Mouse (Mus musculus) CH12.LX (cell line): Measurements from ENCODE around the gene Nrxn3.

Experiments
- CTCF ChIP-seq, 2 experiments: IDR thresholded peaks in 1 of 2; conservative IDR thresholded peaks in 1 of 2; 2 replicates each; pipeline ENCODE4 v1.5.1; 2011 to 2012; ENCODE audit warnings: low read depth in 2 of 2, low read length in 2 of 2, improper control_type of control experiment in 1 of 2, inconsistent platforms in 1 of 2, mild to moderate bottlenecking in 1 of 2, moderate library complexity in 1 of 2
- ELF1 ChIP-seq: IDR thresholded peaks from 2 replicates; pipeline ENCODE4 v1.6.1; 2014; ENCODE audit warnings: low read depth, mild to moderate bottlenecking, inconsistent platforms, low read length, improper control_type of control experiment
- GABPA ChIP-seq: IDR thresholded peaks from 2 replicates; pipeline ENCODE4 v1.6.1; 2012; ENCODE audit warnings: low read depth, low read length, improper control_type of control experiment, inconsistent platforms; ENCODE audit not compliant: insufficient replicate concordance
- HCFC1 ChIP-seq: IDR thresholded peaks from 2 replicates; pipeline ENCODE4 v1.6.1; 2012; ENCODE audit warnings: low read depth, mild to moderate bottlenecking, inconsistent platforms, low read length, improper control_type of control experiment
- MAFK ChIP-seq: IDR thresholded peaks from 2 replicates; pipeline ENCODE4 v1.6.1; 2011; ENCODE audit warnings: low read length, improper control_type of control experiment; ENCODE audit not compliant: insufficient replicate concordance
- MXI1 ChIP-seq: IDR thresholded peaks from 2 replicates; pipeline ENCODE4 v1.6.1; 2011; ENCODE audit warnings: mild to moderate bottlenecking, low read depth, low read length, improper control_type of control experiment
- MYC ChIP-seq: IDR thresholded peaks from 2 replicates; pipeline ENCODE4 v1.6.1; 2011; ENCODE audit warnings: low read depth, mild to moderate bottlenecking, improper control_type of control experiment, low read length
- POLR2A ChIP-seq: IDR thresholded peaks from 2 replicates; pipeline ENCODE4 v1.6.1; 2011; ENCODE audit warnings: low read depth, mild to moderate bottlenecking, improper control_type of control experiment, low read length
- POLR2AphosphoS2 ChIP-seq: IDR thresholded peaks from 2 replicates; pipeline ENCODE4 v1.6.1; 2011; ENCODE audit warnings: low read depth, low read length, improper control_type of control experiment
- RCOR1 ChIP-seq: conservative IDR thresholded peaks from 2 replicates; pipeline ENCODE4 v1.6.1; 2012; ENCODE audit warnings: low read depth, mild to moderate bottlenecking, inconsistent platforms, low read length, improper control_type of control experiment
- TCF12 ChIP-seq: IDR thresholded peaks from 2 replicates; pipeline ENCODE4 v1.6.1; 2014; ENCODE audit warnings: low read depth, mild to moderate bottlenecking, inconsistent platforms, low read length, improper control_type of control experiment
- UBTF ChIP-seq: IDR thresholded peaks from 2 replicates; pipeline ENCODE4 v1.6.1; 2012; ENCODE audit warnings: low read depth, mild to moderate bottlenecking, inconsistent platforms, low read length, improper control_type of control experiment, moderate library complexity
- ZNF384 ChIP-seq: IDR thresholded peaks from 2 replicates; pipeline ENCODE4 v1.6.1; 2012; ENCODE audit warnings: low read depth, low read length, improper control_type of control experiment, inconsistent platforms

GRCm38 (mm10) chr12:89554740-89555430 lies 832.2 kb downstream of the Nrxn3 start:
- TF ChIP-seq CTCF (conservative IDR thresholded peaks at IDR 0.05 in 1 of 2, IDR thresholded peaks at IDR 0.05 in 1 of 2; ENCODE audit: low read depth in 2 of 2, low read length in 2 of 2) (no peak), HCFC1 (no peak), POLR2AphosphoS2 (no peak), RCOR1 (no peak), MYC (no peak), POLR2A (no peak), MAFK (no peak), ZNF384 (peak; percentile 66), ELF1 (no peak), GABPA (no peak), UBTF (no peak), TCF12 (no peak), MXI1 (no peak)
